In the genomic region with DNA sequence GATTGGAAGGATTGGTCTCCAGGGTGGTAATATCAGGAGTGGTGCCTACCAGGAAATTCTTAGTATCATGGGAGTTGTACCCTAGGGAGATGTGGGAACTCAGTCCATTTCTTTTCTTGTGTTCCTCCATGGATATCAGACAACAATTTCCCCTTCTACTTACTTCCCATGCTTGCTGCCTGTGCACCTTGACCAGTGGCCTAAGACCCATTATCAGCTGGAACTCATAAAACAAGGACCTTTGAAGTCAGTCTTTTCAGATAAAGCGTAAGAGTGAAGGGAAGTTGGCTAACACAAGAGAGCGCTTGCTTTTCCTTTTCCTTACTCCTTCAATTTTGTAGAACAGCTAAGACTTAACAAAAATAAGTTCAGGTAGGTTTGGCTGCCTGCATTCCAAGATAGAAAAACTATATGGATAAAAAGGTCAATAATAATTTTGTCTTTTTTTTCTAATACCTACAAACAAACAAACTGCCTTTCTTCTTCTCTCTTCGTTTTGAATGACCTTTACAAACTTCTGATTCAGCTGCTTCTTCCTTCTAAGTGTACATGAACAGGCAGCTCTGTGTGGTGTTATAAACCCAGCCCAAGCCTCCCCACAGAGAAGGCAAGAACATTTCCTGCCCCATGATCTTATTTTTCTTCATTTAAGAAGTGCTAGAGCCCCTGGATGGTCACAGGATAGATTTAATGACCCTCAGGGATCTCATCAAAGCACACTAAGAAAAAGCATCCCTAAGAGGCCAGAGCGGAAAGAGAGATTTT, we compare ENCODE assay signal across 15 mouse cellular contexts.
"Had no signal": no experiment of that assay in that cellular context is flagged by ENCODE, and none has a peak within 500 bp of the region (broad histone marks: within the 10 kb centered on the region; RNA-seq: fewer than 3 reads in every experiment).

No protein-coding gene starts in this region.

- H3K9ac ChIP-seq: neural tube, embryonic 15.5 days; stomach, embryonic 15.5 days had no signal

- H3K27me3 ChIP-seq: neural tube, embryonic 15.5 days; stomach, embryonic 15.5 days had no signal

- DNase-seq: retina, postnatal 1 day; right cerebral cortex, adult 18-20 months; right cerebral cortex, postnatal 14 days; right cerebral cortex, postnatal 25 days; right cerebral cortex, postnatal 4 days; spleen, adult 18-20 months; thymus, adult 18-20 months; thymus, adult 2 months; thymus, postnatal 14 days; thymus, postnatal 25 days; thymus, postnatal 36 days; thymus, postnatal 4 days had no signal

- H3K27ac ChIP-seq: neural tube, embryonic 15.5 days; stomach, embryonic 15.5 days; stomach, postnatal 0 days had no signal

- H3K4me2 ChIP-seq: neural tube, embryonic 15.5 days; stomach, embryonic 15.5 days had no signal

- H3K36me3 ChIP-seq: neural tube, embryonic 15.5 days; stomach, embryonic 15.5 days had no signal

- H3K9me3 ChIP-seq: neural tube, embryonic 15.5 days; stomach, embryonic 15.5 days had no signal

- H3K4me3 ChIP-seq: neural tube, embryonic 15.5 days; stomach, embryonic 15.5 days had no signal

- H3K4me1 ChIP-seq: stomach, embryonic 15.5 days had no signal
